Mouse (Mus musculus) cerebellum, adult 18-20 months (tissue): ENCODE measurements around the gene Ptprg.

Source experiments
- DNase-seq, 2 experiments: peaks; one replicate each; pipeline ENCODE4 v3.0.0; 2021

The Ptprg gene

GRCm38 (mm10) chr14:12105156-12105430 lies 551.8 kb downstream of the Ptprg start:
- DNase-seq: no peak

- DNase-seq: no peak
Observed at GRCm38 (mm10) chr14:12105593-12105992, 552.3 kb downstream of the Ptprg start.

GRCm38 (mm10) chr14:12107459-12107858 lies 554.1 kb downstream of the Ptprg start:
- DNase-seq: no peak

- DNase-seq: no peak
Observed at GRCm38 (mm10) chr14:12107991-12108390, 554.7 kb downstream of the Ptprg start.

GRCm38 (mm10) chr14:12112548-12113011 lies 559.2 kb downstream of the Ptprg start:
- DNase-seq: peak; percentile 43 to 47

- DNase-seq: no peak
Observed at GRCm38 (mm10) chr14:12113326-12113725, 560.0 kb downstream of the Ptprg start.

- DNase-seq: no peak
Observed at GRCm38 (mm10) chr14:12114016-12114415, 560.7 kb downstream of the Ptprg start.

GRCm38 (mm10) chr14:12119260-12119659 lies 565.9 kb downstream of the Ptprg start:
- no peak for DNase-seq

GRCm38 (mm10) chr14:12121906-12122305 lies 568.6 kb downstream of the Ptprg start:
- no peak for DNase-seq

- DNase-seq: no peak
Observed at GRCm38 (mm10) chr14:12124682-12125081, 571.4 kb downstream of the Ptprg start.

- no peak for DNase-seq
Observed at GRCm38 (mm10) chr14:12127951-12128350, 574.6 kb downstream of the Ptprg start.

GRCm38 (mm10) chr14:12132046-12132615 lies 578.8 kb downstream of the Ptprg start:
- no peak for DNase-seq

GRCm38 (mm10) chr14:12133163-12133562 lies 579.8 kb downstream of the Ptprg start:
- DNase-seq: no peak

GRCm38 (mm10) chr14:12134504-12134903 lies 581.2 kb downstream of the Ptprg start:
- DNase-seq: no peak

- no peak for DNase-seq
Observed at GRCm38 (mm10) chr14:12136536-12136935, 583.2 kb downstream of the Ptprg start.

- DNase-seq: peak; percentile 49 to 54
Observed at GRCm38 (mm10) chr14:12139643-12140481, 586.5 kb downstream of the Ptprg start.

GRCm38 (mm10) chr14:12143941-12144485 lies 590.7 kb downstream of the Ptprg start:
- no peak for DNase-seq

- DNase-seq: no peak
Observed at GRCm38 (mm10) chr14:12145919-12146318, 592.6 kb downstream of the Ptprg start.

- no peak for DNase-seq
Observed at GRCm38 (mm10) chr14:12149529-12149928, 596.2 kb downstream of the Ptprg start.

- peak; percentile 67 to 70 for DNase-seq
Observed at GRCm38 (mm10) chr14:12151927-12152326, 598.6 kb downstream of the Ptprg start.

GRCm38 (mm10) chr14:12152748-12153147 lies 599.4 kb downstream of the Ptprg start:
- no peak for DNase-seq

- DNase-seq: no peak
Observed at GRCm38 (mm10) chr14:12153599-12153998, 600.3 kb downstream of the Ptprg start.

- no peak for DNase-seq
Observed at GRCm38 (mm10) chr14:12161738-12162310, 608.5 kb downstream of the Ptprg start.

- DNase-seq: no peak
Observed at GRCm38 (mm10) chr14:12162331-12162854, 609.1 kb downstream of the Ptprg start.
